Mouse (Mus musculus): ENCODE measurements around the gene Nppc.

- TF ChIP-seq CTCF (IDR thresholded peaks at IDR 0.05; ENCODE audit: low read depth, low read length) = no peak
- no peak for TF ChIP-seq POLR2A (IDR thresholded peaks at IDR 0.05; ENCODE audit: borderline replicate concordance, low read depth, low read length)
Observed at GRCm38 (mm10) chr1:86643101-86643809, 27.1 kb downstream of the Nppc start.
